ENCODE assay signal across 15 mouse cellular contexts in genomic region chr5:62997464-62997863, GRCm38 (mm10).
"Had no signal": no experiment of that assay in that cellular context is flagged by ENCODE, and none has a peak within 500 bp of the region (broad histone marks: within the 10 kb centered on the region; RNA-seq: fewer than 3 reads in every experiment).

No protein-coding gene starts in this region.

- H3K4me3 ChIP-seq: neural tube, embryonic 12.5 days; stomach, embryonic 15.5 days had no signal

- H3K9ac ChIP-seq: neural tube, embryonic 12.5 days; stomach, embryonic 15.5 days had no signal

- H3K27me3 ChIP-seq: neural tube, embryonic 12.5 days; stomach, embryonic 15.5 days had no signal

- H3K36me3 ChIP-seq: neural tube, embryonic 12.5 days; stomach, embryonic 15.5 days had no signal

- H3K4me2 ChIP-seq: neural tube, embryonic 12.5 days; stomach, embryonic 15.5 days had no signal

- H3K4me1 ChIP-seq: neural tube, embryonic 12.5 days; stomach, embryonic 15.5 days had no signal

- H3K9me3 ChIP-seq: neural tube, embryonic 12.5 days; stomach, embryonic 15.5 days had no signal

- DNase-seq: retina, postnatal 1 day; right cerebral cortex, adult 18-20 months; right cerebral cortex, postnatal 14 days; right cerebral cortex, postnatal 25 days; right cerebral cortex, postnatal 4 days; spleen, adult 18-20 months; thymus, adult 18-20 months; thymus, adult 2 months; thymus, postnatal 14 days; thymus, postnatal 25 days; thymus, postnatal 36 days; thymus, postnatal 4 days had no signal

- H3K27ac ChIP-seq: neural tube, embryonic 12.5 days; stomach, embryonic 15.5 days; stomach, postnatal 0 days had no signal
